Mouse (Mus musculus): Measurements from ENCODE around the gene Myrfl. TPM values are rescaled to one million over a fixed set of nuclear protein-coding genes. Genes with fewer than 3 reads are reported as not detected.

Gene Myrfl
- polyA plus RNA-seq, 1 experiment from 2014 or later, result 1.2 TPM

DNA sequence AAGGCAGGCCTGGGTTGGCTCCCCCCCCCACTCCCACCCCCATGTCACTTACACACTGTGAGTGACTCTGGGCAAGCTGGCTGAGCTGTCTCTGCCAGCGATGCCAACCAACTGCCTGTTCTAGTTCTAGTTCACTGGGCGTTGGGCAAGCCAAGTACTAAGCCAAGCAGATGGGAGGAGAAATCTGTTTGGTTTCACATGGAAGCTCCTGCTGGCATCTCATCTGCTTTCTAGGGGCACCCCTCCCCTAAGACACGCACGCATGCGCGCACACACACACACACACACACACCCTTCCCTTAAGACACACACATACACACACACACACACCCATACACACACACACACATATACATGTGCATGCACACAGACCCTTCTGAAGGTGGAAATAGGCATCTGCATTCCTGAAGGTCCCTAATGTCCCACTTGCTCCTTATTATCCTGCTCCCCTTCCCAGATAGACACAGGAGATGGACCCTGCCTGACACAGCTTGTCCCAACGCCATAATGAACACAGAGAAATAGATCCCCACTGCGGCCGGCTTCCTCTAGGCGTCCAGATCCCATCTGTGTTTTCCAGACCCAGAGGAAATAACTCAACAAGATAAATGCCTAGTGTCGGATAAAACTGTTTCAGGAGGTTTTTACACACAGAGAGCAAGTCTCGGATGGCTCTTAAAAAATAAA is 25.2 kb downstream of the Myrfl start:
- H3K27ac ChIP-seq, result no peak overlapping the region
- no peak overlapping the region for H3K4me2 ChIP-seq

DNA sequence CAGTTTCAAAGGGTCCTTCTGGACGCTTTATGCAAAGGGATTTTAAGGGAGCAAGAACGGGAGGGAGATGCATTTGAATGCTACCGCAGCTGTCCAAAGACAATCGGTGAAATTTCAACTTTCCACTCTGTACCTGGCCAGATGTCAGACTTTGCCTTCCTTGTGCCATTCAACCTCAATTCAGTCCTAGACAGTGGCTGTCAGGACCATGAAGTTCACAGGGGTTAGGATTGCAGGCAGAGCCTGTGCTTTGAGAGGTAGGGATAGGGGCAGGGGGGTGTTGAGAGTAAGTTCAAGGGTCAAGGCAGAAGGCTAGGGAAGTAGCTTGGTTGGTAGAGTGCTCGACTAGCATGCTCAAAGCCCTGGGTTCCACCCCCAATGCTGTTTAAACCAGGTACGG is 25.9 kb downstream of the Myrfl start:
- H3K36me3 ChIP-seq, result no peaks in the 10 kb centered on the region
- H3K4me1 ChIP-seq, result no peaks in the 10 kb centered on the region
- H3K27me3 ChIP-seq (replicated peaks), result no peaks in the 10 kb centered on the region
- H3K4me3 ChIP-seq (replicated peaks), result no peak overlapping the region
- no peak overlapping the region for H3K27ac ChIP-seq
- no peak overlapping the region for H3K4me2 ChIP-seq
- no peak overlapping the region for H3K9ac ChIP-seq
- WGBS, result 91% methylated on average over 6 of the region's 6 CpGs
- H3K9me3 ChIP-seq, result no peaks in the 10 kb centered on the region
- ATAC-seq (ENCODE audit: insufficient read depth, low FRiP score, low read depth), result no peak

More for the DNA sequence above, 25.2 kb downstream of the Myrfl start:
- H3K4me3 ChIP-seq (replicated peaks), result no peak overlapping the region
- WGBS, result 63% methylated on average over 12 of the region's 12 CpGs
- no peak overlapping the region for H3K9ac ChIP-seq
- no peaks in the 10 kb centered on the region for H3K4me1 ChIP-seq
- H3K36me3 ChIP-seq, result no peaks in the 10 kb centered on the region
- no peak for ATAC-seq (ENCODE audit: insufficient read depth, low FRiP score, low read depth)
- H3K9me3 ChIP-seq, result no peaks in the 10 kb centered on the region
- no peaks in the 10 kb centered on the region for H3K27me3 ChIP-seq (replicated peaks)

DNA sequence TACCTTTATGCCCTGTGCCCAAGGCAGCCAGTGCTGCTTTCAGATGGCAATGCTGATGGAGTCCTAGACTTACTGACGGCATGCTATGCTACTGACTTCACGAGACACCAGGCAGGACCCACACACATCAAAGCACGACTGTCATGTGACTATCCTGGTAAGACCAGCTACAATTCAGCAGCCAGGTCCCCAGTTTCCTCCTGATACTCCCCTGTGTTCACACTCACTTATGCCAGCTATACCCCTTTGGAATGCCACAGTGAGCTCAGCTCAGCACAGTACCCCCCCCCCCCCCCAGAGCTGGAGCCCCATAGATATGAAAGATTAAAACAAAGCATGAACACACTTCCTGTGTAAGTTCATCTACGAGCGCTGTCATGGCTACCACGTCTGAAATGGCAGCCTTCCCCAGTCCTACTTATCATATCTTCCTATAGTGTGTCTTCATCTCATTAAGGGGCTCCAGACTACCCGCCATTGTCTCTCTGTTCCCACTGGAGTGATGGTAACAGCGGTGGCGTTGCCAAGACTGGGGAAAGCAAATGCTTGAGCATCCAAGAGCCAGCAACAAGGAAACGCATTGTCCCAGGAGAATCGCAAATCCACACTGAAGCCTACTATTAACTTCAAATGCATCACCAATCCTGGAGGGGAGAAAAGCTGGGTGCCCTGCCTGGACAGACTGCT is 43.4 kb downstream of the Myrfl start:
- no peaks in the 10 kb centered on the region for H3K36me3 ChIP-seq
- WGBS, result 82% methylated on average over 11 of the region's 11 CpGs
- H3K4me3 ChIP-seq (replicated peaks), result no peak overlapping the region
- no peaks in the 10 kb centered on the region for H3K9me3 ChIP-seq
- no peak for ATAC-seq (ENCODE audit: insufficient read depth, low FRiP score, low read depth)
- no peak overlapping the region for H3K9ac ChIP-seq
- H3K27ac ChIP-seq, result no peak overlapping the region
- H3K4me1 ChIP-seq, result peaks cover 3% of the 10 kb centered on the region
- H3K4me2 ChIP-seq, result no peak overlapping the region
- no peaks in the 10 kb centered on the region for H3K27me3 ChIP-seq (replicated peaks)

DNA sequence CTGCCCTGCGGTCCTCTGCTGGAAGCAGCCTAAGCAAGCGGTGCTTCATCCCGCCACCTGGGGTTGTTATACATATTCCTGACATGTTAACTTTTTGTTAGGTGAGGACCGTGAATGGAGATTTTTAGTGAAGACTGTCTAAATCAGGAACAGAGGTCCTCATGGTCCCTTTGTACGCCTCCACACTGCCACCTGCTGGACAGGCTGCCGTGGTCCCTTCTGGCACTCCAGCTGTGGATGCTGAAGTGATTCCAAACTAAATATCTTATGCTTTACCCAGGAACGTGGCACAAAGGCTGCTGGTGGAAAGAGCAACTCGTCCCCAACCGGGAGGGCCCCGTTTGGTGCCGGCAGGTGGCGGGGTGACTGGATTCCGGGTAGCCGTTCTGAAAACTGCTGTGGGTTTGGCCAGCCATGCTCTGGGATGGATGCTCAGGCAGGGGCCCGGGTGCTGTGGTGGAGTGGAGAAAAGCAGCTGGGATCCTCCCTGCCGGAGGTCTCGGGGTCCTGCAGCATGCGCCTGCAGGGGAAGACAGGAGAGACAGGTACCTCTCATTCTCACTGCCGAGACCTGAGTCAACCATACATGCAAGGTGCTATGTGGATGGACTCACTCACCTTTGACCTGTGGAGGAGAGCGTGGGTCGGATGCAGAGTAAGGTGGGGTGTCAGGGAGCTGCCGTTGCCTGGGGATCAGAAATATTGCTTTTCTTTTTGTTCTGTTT is 47.8 kb downstream of the Myrfl start:
- WGBS, result 19% methylated on average over 22 of the region's 22 CpGs
- H3K27ac ChIP-seq, result no peak overlapping the region
- peaks cover 3% of the 10 kb centered on the region for H3K4me1 ChIP-seq
- no peak overlapping the region for H3K4me3 ChIP-seq (replicated peaks)
- no peaks in the 10 kb centered on the region for H3K27me3 ChIP-seq (replicated peaks)
- no peaks in the 10 kb centered on the region for H3K9me3 ChIP-seq
- ATAC-seq (ENCODE audit: insufficient read depth, low FRiP score, low read depth), result peak; percentile 39; the same call in 1 of the 2 replicates
- H3K36me3 ChIP-seq, result no peaks in the 10 kb centered on the region
- H3K9ac ChIP-seq, result no peak overlapping the region
- peak overlapping the region; percentile 35 for H3K4me2 ChIP-seq

DNA sequence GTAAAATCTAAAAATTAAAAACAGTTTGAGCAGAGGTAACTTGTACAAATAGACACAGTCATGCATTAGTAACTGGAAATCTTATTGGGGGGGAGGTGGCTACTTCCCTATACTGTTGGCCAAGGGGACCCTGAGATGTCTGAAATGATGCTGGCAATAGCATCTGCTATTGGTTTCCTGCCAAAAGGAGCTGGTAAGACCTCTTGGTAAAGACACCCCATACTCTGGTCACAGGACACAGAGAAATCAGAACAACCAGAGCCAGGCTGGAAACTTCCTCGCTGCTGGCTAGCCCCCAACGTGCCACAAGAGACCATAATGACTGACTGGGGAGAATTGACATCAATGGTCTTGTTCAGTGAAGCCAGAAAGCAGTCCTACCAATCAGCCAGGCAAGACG is 55.2 kb downstream of the Myrfl start:
- WGBS, result 81% methylated on average over 3 of the region's 3 CpGs
- no peak overlapping the region for H3K4me2 ChIP-seq
- H3K27me3 ChIP-seq (replicated peaks), result no peaks in the 10 kb centered on the region
- no peaks in the 10 kb centered on the region for H3K9me3 ChIP-seq
- H3K4me3 ChIP-seq (replicated peaks), result no peak overlapping the region
- ATAC-seq (ENCODE audit: insufficient read depth, low FRiP score, low read depth), result no peak
- no peaks in the 10 kb centered on the region for H3K36me3 ChIP-seq
- H3K9ac ChIP-seq, result no peak overlapping the region
- no peak overlapping the region for H3K27ac ChIP-seq
- H3K4me1 ChIP-seq, result no peaks in the 10 kb centered on the region

DNA sequence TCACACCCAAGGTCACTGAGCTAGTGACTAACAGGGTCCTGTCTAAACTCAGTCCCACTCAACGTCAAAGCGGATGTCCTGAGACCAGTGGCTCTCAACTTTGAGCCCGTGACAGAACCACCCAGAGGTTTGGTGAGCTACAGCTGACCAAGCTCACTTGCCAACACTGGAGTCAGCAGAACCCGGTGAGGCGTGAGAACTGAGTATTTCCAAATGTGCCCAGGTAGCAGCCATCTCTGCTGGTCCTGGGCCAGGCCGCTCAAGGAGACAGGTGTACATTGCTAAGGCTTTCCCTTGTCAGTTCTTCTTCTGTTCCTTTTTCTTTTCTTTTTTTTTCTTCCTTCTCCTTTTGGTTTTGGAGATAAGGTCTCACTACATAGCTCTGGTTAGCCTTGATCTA is 66.0 kb downstream of the Myrfl start:
- H3K4me3 ChIP-seq (replicated peaks), result no peak overlapping the region
- WGBS, result 83% methylated on average over 6 of the region's 6 CpGs
- H3K27ac ChIP-seq, result no peak overlapping the region
- H3K9me3 ChIP-seq, result no peaks in the 10 kb centered on the region
- no peak overlapping the region for H3K9ac ChIP-seq
- H3K4me1 ChIP-seq, result no peaks in the 10 kb centered on the region
- no peaks in the 10 kb centered on the region for H3K36me3 ChIP-seq
- no peaks in the 10 kb centered on the region for H3K27me3 ChIP-seq (replicated peaks)
- no peak overlapping the region for H3K4me2 ChIP-seq
- no peak for ATAC-seq (ENCODE audit: insufficient read depth, low FRiP score, low read depth)

DNA sequence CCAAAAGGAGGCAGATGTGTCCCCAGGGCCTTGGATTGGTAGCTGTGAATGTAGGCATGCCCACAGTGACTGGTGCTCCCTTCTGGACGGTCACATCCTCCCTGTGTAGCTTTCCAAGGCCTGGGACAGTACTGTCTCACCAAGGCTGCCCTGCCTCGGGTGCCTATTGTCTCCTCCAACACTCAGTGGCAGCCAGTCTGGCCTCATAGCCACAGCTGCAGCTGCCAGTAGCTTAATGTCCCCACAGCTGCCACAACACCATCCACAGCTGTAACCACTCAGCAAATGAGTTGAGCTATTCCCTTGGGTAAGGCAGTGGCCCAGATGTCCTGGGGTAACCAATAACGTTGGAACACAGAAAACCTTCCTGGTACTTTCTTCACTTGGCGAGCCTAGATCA is 68.6 kb downstream of the Myrfl start:
- H3K9me3 ChIP-seq, result no peaks in the 10 kb centered on the region
- no peak overlapping the region for H3K4me2 ChIP-seq
- H3K9ac ChIP-seq, result no peak overlapping the region
- WGBS, result 62% methylated on average over 4 of the region's 4 CpGs
- no peaks in the 10 kb centered on the region for H3K4me1 ChIP-seq
- H3K27me3 ChIP-seq (replicated peaks), result no peaks in the 10 kb centered on the region
- H3K27ac ChIP-seq, result no peak overlapping the region
- no peaks in the 10 kb centered on the region for H3K36me3 ChIP-seq
- H3K4me3 ChIP-seq (replicated peaks), result no peak overlapping the region
- no peak for ATAC-seq (ENCODE audit: insufficient read depth, low FRiP score, low read depth)

DNA sequence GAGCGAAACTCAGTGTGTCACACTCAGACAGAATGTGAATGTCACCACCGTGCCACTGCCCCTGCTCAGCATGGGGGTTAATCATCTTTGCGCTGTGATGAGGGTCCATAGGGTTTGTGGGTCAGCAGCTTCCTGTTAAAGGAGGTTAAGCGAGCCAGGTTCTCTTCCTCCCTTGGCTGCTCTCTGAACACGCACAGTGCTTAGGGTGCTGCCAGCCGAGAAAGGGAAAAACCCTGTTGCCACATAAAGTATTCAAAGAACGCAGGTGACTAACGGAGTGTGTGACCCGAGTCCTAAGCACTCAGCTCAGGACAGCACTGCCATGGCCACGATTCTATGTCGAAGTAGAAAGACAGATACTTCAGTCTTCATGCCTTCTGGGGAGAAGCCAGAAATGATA is 69.4 kb downstream of the Myrfl start:
- no peaks in the 10 kb centered on the region for H3K9me3 ChIP-seq
- H3K27ac ChIP-seq, result no peak overlapping the region
- H3K4me1 ChIP-seq, result no peaks in the 10 kb centered on the region
- H3K27me3 ChIP-seq (replicated peaks), result no peaks in the 10 kb centered on the region
- no peaks in the 10 kb centered on the region for H3K36me3 ChIP-seq
- no peak overlapping the region for H3K4me3 ChIP-seq (replicated peaks)
- H3K9ac ChIP-seq, result no peak overlapping the region
- H3K4me2 ChIP-seq, result no peak overlapping the region
- WGBS, result 87% methylated on average over 11 of the region's 11 CpGs
- ATAC-seq (ENCODE audit: insufficient read depth, low FRiP score, low read depth), result no peak

DNA sequence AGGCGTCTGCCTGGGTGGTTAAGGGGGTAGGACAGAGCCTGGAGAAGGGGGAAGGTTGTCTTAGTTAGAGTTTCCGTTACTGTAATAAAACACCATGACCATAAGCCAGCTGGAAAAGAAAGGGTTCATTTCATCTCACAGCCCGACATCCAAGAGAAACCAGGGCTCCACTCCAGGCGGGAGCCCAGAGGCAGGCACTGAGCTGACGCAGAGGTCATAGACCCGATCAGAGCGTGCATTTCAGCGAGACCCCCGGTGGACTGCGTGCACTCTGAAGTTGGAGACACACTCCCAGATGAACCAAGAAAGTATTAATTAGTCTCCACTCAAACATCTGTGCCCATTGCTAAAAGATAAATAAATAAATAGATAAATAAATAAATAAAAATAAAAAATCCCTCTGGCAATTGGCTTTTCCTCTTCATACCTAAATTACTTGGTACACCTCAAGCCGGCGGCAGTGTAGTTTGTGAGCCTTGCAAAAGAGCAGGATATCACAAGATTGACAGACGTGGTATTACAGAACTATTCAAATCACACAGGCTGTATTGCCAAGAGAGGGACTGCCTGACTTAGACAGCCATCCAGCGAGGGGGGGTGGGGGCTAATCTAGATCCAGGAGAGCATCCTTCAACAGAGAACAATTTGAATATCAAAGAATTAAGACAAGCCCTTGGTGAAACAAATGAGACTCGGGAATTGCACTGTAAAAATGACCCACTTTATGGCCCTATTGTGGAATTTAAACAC is 81.2 kb downstream of the Myrfl start:
- Histone ChIP-seq H3K4me1 (no peaks in the 10 kb centered on the region), H3K27me3 (replicated peaks) (no peaks in the 10 kb centered on the region), H3K9me3 (no peaks in the 10 kb centered on the region), H3K9ac (no peak overlapping the region), H3K4me3 (replicated peaks) (no peak overlapping the region), H3K4me2 (no peak overlapping the region), H3K36me3 (no peaks in the 10 kb centered on the region), H3K27ac (no peak overlapping the region)
- no peak for ATAC-seq (ENCODE audit: insufficient read depth, low FRiP score, low read depth)
- 57% methylated on average over 15 of the region's 15 CpGs for WGBS

DNA sequence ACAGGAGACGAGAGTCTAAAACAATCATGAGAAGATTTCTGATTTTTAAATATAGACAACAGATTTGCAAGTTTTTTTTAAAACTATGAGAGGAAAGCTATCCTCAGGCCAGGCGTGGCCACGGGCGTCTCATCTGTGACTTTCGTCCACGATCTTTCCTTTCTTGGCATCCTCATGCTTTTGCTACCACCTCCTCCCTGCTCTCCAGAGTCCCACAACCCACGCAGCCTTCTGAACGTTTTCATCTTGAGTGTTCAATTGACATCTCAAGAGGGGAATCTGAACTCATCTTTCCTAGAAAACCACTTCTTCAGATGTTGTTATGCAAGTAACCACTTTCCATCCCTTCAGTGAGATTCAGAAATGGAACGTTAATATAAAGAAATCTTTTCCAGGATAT is 83.6 kb downstream of the Myrfl start:
- no peak overlapping the region for H3K27ac ChIP-seq
- no peak overlapping the region for H3K4me3 ChIP-seq (replicated peaks)
- H3K4me1 ChIP-seq, result no peaks in the 10 kb centered on the region
- no peaks in the 10 kb centered on the region for H3K36me3 ChIP-seq
- no peak for ATAC-seq (ENCODE audit: insufficient read depth, low FRiP score, low read depth)
- H3K9me3 ChIP-seq, result no peaks in the 10 kb centered on the region
- H3K27me3 ChIP-seq (replicated peaks), result no peaks in the 10 kb centered on the region
- 84% methylated on average over 9 of the region's 9 CpGs for WGBS
- no peak overlapping the region for H3K4me2 ChIP-seq
- H3K9ac ChIP-seq, result no peak overlapping the region

DNA sequence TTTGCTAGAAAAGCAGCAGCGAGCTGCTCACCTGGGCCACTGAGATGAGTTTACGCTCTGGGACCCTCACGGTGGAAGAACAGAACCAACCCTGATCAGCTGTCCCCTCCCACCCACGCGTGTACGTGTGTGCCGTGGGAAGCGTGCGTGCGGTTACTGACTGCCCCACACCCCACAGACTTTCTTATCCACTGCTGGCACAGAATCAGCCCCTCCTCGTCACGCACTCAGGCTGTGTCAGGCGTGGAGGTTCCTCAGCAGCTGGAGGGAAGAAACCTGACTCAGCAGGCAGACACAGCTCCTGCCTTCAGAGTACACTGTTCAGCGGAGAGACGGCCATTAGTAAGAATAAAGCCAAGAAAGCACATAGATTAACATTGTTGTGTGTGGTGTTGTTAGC is 86.0 kb downstream of the Myrfl start:
- Histone ChIP-seq H3K27ac (no peak overlapping the region), H3K27me3 (replicated peaks) (no peaks in the 10 kb centered on the region), H3K4me3 (replicated peaks) (no peak overlapping the region), H3K9me3 (no peaks in the 10 kb centered on the region), H3K4me1 (no peaks in the 10 kb centered on the region), H3K4me2 (no peak overlapping the region), H3K9ac (no peak overlapping the region), H3K36me3 (no peaks in the 10 kb centered on the region)
- WGBS, result 82% methylated on average over 15 of the region's 15 CpGs
- ATAC-seq (ENCODE audit: insufficient read depth, low FRiP score, low read depth), result no peak

DNA sequence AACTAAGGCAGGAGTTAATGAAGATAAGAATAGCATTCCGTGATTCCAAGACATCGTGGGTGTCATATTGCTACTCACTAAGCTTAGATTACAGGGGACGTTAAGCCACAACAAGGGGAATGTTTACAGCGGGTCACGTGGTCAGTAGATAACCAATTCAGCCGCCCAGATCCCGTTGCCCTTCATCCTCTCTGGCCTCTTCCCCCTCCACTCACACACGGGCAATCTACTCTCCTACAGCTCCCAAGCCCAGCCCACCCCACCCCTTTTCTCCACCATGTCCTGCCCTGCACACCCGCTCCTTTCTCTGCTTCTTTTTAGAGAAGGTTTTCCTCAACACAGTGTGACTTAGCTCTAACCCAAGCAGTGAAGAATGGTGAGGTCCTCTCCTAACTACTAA is 87.3 kb downstream of the Myrfl start:
- ATAC-seq (ENCODE audit: insufficient read depth, low FRiP score, low read depth), result no peak
- 48% methylated on average over 9 of the region's 9 CpGs for WGBS
- no peaks in the 10 kb centered on the region for H3K9me3 ChIP-seq
- no peak overlapping the region for H3K9ac ChIP-seq
- no peaks in the 10 kb centered on the region for H3K36me3 ChIP-seq
- no peaks in the 10 kb centered on the region for H3K4me1 ChIP-seq
- H3K4me3 ChIP-seq (replicated peaks), result no peak overlapping the region
- H3K4me2 ChIP-seq, result no peak overlapping the region
- H3K27ac ChIP-seq, result no peak overlapping the region
- H3K27me3 ChIP-seq (replicated peaks), result no peaks in the 10 kb centered on the region

Measured in stomach, embryonic 15.5 days (tissue).